Mouse (Mus musculus): Measurements from ENCODE around the gene Tspan3. TPM values are rescaled to one million over a fixed set of nuclear protein-coding genes. Genes with fewer than 3 reads are reported as not detected.

The Tspan3 gene
- polyA plus RNA-seq (2015; fragmentation: Nextera tagmentation; extraction: Ambion mirVana), result 72.3 and 98.7 TPM in 2 replicates

DNA sequence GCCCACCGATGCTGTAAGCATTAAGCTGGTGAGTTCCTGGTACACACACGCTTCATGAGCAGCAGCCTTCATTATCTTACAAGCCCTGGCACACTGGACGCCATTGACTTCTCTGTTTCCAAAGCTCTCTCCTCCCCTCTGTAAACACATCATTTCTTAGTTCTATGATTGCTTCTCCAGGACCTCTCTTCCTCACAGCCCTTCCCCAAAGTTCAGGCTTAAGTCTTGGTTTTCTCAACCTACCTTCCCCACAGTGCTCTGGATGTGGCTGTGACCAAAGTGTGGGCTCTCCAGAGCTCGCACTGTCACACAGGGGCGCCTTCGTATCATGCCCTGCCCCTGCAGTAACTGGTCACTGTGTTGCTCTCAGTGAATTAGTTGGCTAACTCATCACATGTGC, at the start of gene Tspan3:
Tspan3 (minus strand) TSS at position 101 of the 400 bp plus-strand sequence.

DNA sequence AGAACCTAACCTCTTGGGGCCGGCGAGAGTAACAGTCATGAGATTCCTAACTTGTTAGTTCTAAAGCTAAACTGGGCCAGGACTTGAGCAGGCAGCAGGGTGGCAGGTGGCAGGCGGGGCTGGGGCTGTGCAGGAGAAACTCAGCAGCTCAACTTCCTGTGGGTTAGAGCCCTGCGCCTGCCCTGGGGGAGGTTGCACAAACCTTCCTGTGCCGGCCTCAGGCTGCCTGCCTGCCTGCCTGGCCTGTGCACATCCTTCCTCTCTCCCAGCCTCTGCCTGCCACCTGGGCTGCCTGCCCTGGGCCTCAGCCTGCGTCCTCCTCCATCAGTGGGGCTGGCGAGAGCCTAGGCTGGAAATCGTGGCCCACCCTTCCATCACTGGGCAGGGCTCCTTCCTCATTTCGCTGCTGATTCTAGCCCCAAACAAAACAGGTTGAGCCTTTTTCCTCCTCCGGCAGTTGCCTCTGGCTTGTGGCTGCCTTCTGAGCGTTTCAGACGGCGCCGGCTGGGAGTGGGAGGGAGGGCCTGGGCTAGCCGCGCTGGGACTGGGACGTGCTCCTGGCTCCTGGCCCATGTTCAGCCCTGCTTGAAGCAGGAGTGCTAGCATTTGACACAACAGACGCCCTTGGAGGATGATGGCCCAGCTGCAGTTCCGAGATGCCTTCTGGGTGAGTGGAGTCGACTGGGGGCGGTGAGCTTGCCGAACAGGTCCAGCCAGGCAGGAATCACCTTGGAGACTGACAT, 75.3 kb downstream of the Tspan3 start, which contains the start of gene Pstpip1:
Pstpip1 (plus strand) TSS at position 185 of the 743 bp plus-strand sequence.

Other genes with a start within 250 kb of the Tspan3 start
- gene Scaper, start 227.4 kb downstream of the Tspan3 start, polyA plus RNA-seq (2015; fragmentation: Nextera tagmentation; extraction: Ambion mirVana), result 4.1 and 5.7 TPM in 2 replicates
- not detected in 2 replicates for gene 4930563M21Rik, start 154.9 kb downstream of the Tspan3 start, polyA plus RNA-seq (2015; fragmentation: Nextera tagmentation; extraction: Ambion mirVana)
- 58.2 and 69.7 TPM in 2 replicates for gene Rcn2, start 123.6 kb downstream of the Tspan3 start, polyA plus RNA-seq (2015; fragmentation: Nextera tagmentation; extraction: Ambion mirVana)
- 16.5 and 24.7 TPM in 2 replicates for gene Pstpip1, start 75.5 kb downstream of the Tspan3 start, polyA plus RNA-seq (2015; fragmentation: Nextera tagmentation; extraction: Ambion mirVana)

Measured in spleen, postnatal 0 days (tissue).